Mouse (Mus musculus): ENCODE measurements at regions not wholly inside any gene's neighbourhood (a gene's known extent, or its start where the extent isn't known, plus 50 kb on each side); places are given as distances from the start of the nearest gene placed in this dataset.

DNA sequence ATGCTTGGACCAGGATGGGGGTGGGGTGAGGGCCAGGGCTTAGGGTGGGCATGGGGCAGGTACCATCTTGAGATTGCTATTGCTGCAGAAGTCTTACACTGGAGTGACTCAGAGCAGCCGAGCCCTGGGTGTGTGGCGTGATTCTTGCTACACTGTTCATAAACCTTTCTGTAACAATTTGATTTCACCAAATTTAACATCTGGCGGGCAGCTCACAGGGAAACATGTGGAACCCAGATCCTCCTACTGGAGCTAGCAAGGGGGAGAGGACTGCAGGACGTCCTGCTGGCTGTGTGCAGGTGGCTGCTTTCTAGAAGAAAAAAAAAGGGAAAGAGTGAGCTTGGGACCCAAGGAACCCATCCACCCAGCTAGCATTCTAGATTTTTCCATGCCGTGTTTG is 719.7 kb downstream of the Vrk1 start:
- DNase-seq (ENCODE audit: low spot score) = no peak

- DNase-seq (ENCODE audit: low spot score) = no peak
Measured at GRCm38 (mm10) chr12:106732108-106732857, 722.3 kb downstream of the Vrk1 start.

GRCm38 (mm10) chr12:106748765-106749164 is 738.7 kb downstream of the Vrk1 start:
- DNase-seq (ENCODE audit: low spot score) = no peak

- no peak for DNase-seq (ENCODE audit: low spot score)
Measured at GRCm38 (mm10) chr12:106763552-106763951, 724.9 kb upstream of the 3110018I06Rik start.

- no peak for DNase-seq (ENCODE audit: low spot score)
Measured at GRCm38 (mm10) chr12:106764516-106764915, 723.9 kb upstream of the 3110018I06Rik start.

GRCm38 (mm10) chr12:106773536-106773935 is 714.9 kb upstream of the 3110018I06Rik start:
- DNase-seq (ENCODE audit: low spot score) = no peak

DNA sequence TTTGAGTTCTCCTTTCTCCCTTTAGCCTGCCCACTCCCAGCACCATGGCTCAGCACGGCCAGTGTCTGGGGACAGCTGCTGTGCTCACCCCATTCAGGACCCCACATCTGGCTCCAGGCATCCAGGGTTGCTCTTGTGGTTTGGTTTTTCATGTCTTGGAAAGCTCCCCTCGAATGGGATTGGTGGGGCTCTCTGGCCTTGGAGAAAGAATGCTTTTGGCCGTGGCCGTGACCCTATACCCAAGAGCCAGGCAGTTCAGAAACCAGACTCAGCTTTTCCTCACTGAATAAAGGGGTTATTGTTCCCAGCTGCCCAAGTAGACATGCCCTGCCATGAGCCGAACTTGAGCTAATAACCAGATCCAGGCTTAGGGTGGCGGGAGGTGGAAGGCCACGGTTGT is 691.8 kb upstream of the 3110018I06Rik start:
- no peak for DNase-seq (ENCODE audit: low spot score)

DNA sequence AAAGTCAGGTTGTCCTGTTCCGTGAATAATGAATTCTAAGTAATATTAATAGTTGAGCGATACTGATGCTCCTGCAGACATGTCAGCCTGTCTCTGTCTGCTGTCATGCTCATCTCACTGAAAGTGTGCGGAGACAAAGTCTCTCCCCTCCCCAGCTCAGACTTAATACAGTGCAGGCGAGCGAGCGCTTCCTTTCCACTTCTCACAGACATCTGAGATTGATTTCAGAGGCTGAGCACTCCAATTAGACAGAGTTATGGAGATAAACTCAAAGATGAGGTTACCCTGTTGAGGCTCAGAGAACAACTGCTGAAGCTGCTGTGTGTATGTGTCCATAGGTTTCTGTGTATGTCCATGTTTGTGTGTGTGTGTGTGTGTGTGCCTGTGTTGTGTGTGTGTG is 668.7 kb upstream of the 3110018I06Rik start:
- no peak for DNase-seq (ENCODE audit: low spot score)

DNA sequence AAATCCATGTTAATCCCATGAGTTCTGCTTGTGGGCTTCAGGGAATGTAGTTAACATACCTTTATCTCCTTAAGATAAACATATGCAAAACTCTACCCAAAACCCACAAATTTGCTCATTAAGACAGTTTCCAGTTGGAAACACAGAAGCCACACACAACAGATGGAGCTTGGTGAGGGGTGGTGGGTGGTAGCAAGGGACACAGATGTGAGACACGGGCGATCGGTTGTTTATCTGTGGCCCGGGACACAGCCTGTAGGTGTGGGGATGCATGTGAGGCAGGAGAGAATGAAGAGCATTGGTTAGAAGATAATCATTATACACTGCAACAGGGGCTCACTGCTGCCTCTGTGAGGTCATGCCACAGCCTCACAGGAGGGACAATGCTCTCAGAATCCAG is 666.1 kb upstream of the 3110018I06Rik start:
- DNase-seq (ENCODE audit: low spot score) = no peak

DNA sequence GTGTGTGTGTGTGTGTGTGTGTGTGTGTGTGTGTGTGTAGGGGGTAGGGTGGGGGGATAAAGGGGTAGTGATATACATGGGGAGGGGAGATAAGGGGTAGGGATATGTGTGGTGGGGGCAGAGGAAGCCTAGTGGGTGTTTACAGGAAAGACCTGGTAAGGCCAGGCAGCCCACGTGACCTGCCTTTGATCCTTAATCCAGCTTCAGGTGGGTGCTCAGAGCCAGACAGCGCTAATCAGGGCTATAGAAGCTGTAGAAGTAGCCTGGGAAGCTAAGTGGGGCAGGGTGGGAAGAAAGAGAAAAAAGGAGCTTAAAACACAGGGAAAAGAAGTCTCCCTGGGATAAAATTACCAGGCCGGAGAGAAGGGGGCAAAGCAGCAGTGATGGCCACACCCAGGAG is 659.9 kb upstream of the 3110018I06Rik start:
- no peak for DNase-seq (ENCODE audit: low spot score)

DNA sequence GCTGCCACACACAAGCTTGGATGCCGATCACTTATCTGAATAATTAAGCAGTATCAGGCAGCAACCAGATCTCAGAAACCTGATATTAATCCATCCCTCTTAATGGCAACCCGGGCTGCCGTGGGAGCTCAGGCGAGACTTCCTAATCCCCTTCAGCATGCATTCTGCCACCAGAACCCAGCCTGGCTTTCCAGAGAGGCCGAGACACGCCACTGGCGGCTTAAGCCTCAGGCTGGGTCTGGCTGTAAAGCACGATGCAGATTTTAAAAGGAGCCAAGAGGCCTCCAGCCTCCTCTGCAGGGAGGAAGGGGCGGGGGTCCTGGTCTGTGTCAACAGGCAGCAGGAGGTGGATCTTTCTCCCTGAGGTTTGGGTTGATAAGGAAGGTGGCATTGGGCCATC is 659.1 kb upstream of the 3110018I06Rik start:
- no peak for DNase-seq (ENCODE audit: low spot score)

- DNase-seq (ENCODE audit: low spot score) = no peak
Measured at GRCm38 (mm10) chr12:106835241-106835640, 653.2 kb upstream of the 3110018I06Rik start.

GRCm38 (mm10) chr12:106839618-106840017 is 648.8 kb upstream of the 3110018I06Rik start:
- DNase-seq (ENCODE audit: low spot score) = no peak

DNA sequence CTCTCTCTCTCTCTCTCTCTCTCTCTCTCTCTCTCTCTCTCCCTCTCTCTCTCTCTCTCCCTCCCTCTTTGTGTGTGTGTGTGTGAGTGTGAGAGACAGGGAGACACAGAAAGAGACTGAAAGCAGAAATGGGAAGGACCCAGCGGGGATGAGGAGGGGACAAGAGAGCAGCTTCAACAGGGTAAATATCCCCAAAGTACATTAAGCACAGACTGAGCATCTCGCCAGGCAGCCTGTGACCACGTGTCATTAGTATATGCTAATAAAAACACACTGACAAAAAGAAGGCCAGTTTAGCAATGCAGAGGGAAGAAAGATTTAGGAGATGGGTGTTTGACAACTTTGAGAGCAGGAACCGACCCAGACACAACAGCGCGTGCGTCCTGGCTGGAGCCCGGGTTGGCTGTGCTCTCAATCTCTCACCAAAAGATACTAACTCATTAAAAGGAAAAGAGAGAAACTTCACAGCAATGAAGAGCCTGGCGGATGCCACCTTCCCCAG is 648.2 kb upstream of the 3110018I06Rik start:
- DNase-seq (ENCODE audit: low spot score) = no peak

- no peak for DNase-seq (ENCODE audit: low spot score)
Measured at GRCm38 (mm10) chr12:106841996-106842395, 646.4 kb upstream of the 3110018I06Rik start.

DNA sequence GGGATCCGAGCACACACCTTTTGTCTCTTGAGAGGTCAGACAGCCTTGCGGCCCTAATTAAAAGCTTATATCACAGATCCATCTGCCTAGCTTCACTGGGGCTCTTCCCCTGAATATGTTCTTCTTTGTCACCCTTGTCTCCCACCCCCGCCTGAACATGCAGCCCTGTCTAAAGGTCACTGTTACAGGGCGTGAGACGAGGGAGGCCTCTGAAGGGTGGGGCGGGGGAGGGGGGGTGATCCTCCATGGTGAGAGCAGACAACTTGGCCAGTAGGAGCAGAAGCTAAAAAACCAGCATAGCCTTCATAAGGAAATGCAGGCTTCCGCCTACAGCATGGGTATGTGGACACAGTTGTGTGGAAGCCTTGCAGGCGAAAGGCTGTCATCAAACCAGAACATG is 646.0 kb upstream of the 3110018I06Rik start:
- DNase-seq (ENCODE audit: low spot score) = no peak

DNA sequence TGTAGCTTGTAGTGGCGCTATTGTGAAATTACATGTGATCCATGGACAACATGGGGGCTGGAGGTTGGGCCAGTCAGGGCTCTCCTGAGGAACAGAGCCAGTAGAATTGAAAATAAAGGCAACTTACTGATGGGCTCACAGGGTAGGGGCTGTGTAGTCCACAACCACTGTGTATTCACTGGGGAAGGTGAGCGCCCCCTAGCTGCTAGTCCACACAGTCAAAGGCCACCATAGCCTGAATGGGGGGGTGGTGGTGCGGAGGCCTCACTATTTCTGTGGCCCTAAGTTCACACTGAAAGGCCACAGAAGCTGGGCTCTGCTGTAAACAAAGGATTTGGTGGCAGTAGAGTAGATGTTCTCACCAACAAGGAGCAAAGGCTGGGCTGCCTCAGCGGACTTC is 636.8 kb upstream of the 3110018I06Rik start:
- DNase-seq (ENCODE audit: low spot score) = no peak

GRCm38 (mm10) chr12:106852736-106853135 is 635.7 kb upstream of the 3110018I06Rik start:
- no peak for DNase-seq (ENCODE audit: low spot score)

DNA sequence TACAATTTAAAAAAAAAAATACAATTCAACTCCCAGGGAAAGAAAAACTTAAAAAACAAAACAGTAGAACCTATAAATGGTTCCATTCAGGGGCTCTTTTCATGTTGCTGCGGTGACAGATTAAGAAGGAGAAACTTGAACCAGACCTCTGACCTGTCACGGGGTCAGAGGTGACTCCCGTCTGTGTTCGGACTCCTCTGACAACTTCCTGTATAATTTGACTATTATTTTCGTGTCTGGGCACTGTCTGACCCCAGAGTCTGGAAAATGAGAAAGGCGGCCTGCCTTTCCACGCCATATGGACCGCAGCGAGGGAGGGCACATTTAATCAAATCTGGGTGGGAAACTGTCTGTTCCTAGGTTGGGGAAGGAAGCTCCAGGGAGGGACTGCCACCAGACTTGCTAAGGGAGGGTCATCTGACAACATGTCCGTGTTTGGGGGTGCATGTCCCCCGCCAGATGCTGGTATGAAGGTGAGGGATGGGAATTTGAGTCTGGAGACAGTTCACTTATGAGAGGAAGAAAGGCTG is 634.7 kb upstream of the 3110018I06Rik start:
- no peak for DNase-seq (ENCODE audit: low spot score)

DNA sequence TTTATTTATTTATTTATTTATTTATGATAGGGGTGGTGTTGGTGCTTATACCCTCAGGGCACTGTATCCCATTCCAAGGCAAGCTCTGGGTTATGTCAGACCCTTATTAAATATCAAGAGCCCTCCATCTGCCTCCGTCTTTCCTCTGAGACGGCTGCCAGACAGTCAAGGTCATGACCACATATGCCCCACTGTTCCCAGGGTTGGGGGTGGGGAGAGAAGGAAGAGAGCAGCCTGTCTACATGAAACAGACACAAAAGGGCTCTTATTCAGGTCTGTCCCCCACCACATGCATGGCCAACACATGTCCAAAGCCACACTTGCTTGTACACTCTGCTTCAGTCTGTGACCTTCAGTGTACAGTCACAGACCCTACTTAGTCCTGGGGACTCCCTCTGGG is 632.9 kb upstream of the 3110018I06Rik start:
- DNase-seq (ENCODE audit: low spot score) = no peak

DNA sequence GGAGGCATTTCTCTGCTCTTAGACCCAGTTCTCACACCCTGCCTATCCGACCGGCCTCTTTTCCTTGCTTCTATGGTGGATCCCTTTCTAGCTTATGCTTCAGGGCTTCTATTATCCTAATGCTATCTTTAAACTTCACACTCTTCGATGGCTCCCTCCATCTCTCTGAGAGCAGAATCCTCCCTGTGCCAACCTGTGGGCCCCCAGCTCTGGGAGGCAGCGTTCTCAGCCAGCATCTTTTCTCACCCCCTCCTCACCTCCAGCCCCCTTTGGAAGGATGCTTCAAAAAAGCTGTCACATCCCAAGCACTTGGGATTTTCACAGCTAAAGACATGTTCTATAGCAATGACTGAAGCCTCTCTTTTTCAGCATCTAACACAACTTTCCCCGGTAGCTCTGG is 626.8 kb upstream of the 3110018I06Rik start:
- DNase-seq (ENCODE audit: low spot score) = no peak

DNA sequence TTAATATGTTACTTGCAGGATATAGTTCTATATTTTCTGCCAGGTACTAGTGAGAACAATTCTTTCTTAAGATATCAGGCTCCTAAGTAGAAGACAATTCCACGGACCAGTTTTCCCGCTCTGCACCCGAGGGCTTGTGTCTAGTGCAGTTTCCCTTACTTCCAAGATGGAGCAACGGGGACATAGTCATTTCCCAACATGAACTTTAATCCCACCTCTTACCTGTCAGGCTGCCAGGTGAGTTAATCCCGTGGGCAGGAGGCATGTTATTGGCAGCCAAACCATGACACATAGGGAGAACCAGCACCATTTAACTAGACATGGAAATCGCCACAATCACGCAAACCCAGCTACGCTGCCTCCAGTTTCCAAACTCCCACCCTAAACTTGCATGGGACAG is 624.4 kb upstream of the 3110018I06Rik start:
- no peak for DNase-seq (ENCODE audit: low spot score)

DNA sequence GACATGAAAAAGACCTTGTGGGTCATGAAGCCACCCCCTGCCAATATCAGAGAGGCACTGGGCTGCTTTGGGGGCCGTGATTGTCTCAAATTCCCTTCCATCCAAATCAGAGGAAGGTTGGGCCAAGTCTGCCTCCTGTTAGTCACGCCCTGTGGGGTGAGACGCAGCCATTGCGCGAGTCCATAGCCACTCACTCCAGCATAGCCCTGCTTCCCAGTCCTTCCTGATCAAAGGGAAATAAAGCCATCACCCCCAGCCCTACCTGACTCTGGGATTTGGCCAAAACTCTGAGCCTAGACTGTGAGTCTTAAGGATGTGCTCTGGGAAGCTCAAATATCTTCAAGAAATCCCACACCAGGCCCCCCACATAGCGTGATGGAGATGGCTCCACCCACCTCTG is 620.4 kb upstream of the 3110018I06Rik start:
- no peak for DNase-seq (ENCODE audit: low spot score)

DNA sequence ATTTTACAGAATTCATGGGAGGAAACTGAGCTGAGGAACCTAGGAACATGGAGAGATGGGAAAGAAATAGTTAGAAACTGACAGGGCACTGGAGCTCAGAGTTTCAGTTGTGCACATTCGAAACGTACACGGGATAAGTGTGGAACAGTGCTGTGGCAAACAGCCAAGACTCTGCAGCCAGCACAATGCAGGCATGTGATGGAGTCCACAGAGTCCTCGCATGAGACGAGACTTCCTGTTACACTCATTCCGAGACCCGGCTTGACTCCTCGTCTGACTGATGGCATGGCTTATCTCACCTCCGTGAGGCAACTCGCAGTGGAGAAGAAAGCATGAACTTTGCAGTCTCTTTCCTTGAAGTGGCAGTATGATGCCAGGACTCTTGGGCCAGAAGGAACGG is 617.0 kb upstream of the 3110018I06Rik start:
- DNase-seq (ENCODE audit: low spot score) = no peak

Measured in testis, postnatal 14 days (tissue).